Mouse (Mus musculus): ENCODE data around the gene Drd3.

GRCm38 (mm10) chr16:43708335-43709061, 45.3 kb upstream of the Drd3 start:
- TF ChIP-seq MAFK (IDR thresholded peaks at IDR 0.05; ENCODE audit: insufficient read depth, low read depth, low read length), result no peak
- no peak for TF ChIP-seq ZNF384 (IDR thresholded peaks at IDR 0.05; ENCODE audit: low read depth, low read length)
- no peak for TF ChIP-seq HCFC1 (IDR thresholded peaks at IDR 0.05; ENCODE audit: borderline replicate concordance, insufficient read depth, low read length)
- no peak for TF ChIP-seq ZC3H11A (IDR thresholded peaks at IDR 0.05; ENCODE audit: borderline replicate concordance, low read depth, low read length)
